In genomic region chr7:120634711-120635361, GRCm38 (mm10) we compare ENCODE assay signal across 8 mouse cellular contexts. TPM values are rescaled to one million over a fixed set of nuclear protein-coding genes. Genes with fewer than 3 reads are reported as not detected.
DNase-seq lines count a peak whose midpoint lies in the region; ATAC-seq lines count a peak whose summit lies in the region.

TSS of gene Uqcrc2 (plus strand) at chr7:120635176.

- peak; percentile 99 for ATAC-seq in hindbrain, embryonic 12.5 days (ENCODE audit: low FRiP score)

- peak within 1 kb of the TSS; percentile 91 for H3K9ac ChIP-seq in hindbrain, embryonic 12.5 days

- peak within 1 kb of the TSS; percentile 88 for H3K27ac ChIP-seq in hindbrain, embryonic 12.5 days

- H3K36me3 ChIP-seq in hindbrain, embryonic 12.5 days: peaks cover 19% of the 10 kb centered on the region

- H3K4me1 ChIP-seq in hindbrain, embryonic 12.5 days: peaks cover 14% of the 10 kb centered on the region

- peak within 1 kb of the TSS; percentile 96 for H3K4me3 ChIP-seq in hindbrain, embryonic 12.5 days

- no peaks in the 10 kb centered on the region for H3K9me3 ChIP-seq in hindbrain, embryonic 12.5 days (replicated peaks)

- peak within 1 kb of the TSS; percentile 78 for H3K4me2 ChIP-seq in hindbrain, embryonic 12.5 days (replicated peaks)

- H3K27me3 ChIP-seq in hindbrain, embryonic 12.5 days: no peaks in the 10 kb centered on the region

- under 1% methylated on average over 45 of the region's 45 CpGs for WGBS in hindbrain, embryonic 12.5 days

- DNase-seq in Muller cell, postnatal 12 days (ENCODE audit: inconsistent ontology term): peak; percentile 92
- peak; percentile 85 for DNase-seq in cerebellum, adult 9-11 months
- DNase-seq in frontal cortex, postnatal 10 days (ENCODE audit: low spot score in 2 of 2): peak; percentile 69 to 84
- DNase-seq in layer of hippocampus, postnatal 14 days (ENCODE audit: low spot score in 2 of 2): peak; percentile 78 to 85
- peak; percentile 85 for DNase-seq in lung, postnatal 14 days
- peak; percentile 75 for DNase-seq in retina, adult 2 months (ENCODE audit: low read depth, low spot score)
- peak; percentile 84 to 86 for DNase-seq in thymus, postnatal 36 days

RNA-seq across cellular contexts. Expression of gene Uqcrc2, which starts in this region (rescaled TPM):
- polyA plus RNA-seq in hindbrain, embryonic 12.5 days (2016; fragmentation: Nextera tagmentation; extraction: Ambion mirVana): 162 and 170 TPM in 2 replicates
- 100 to 1,000 TPM; 256 to 257 TPM for total RNA-seq in layer of hippocampus, postnatal 14 days (2021)

Comparison
In these comparisons a context has a peak if more than half of its experiments do, and no peak if none do; other contexts are left out.
1. Peak in every context shown above with its lines: DNase-seq, ATAC-seq, H3K4me3 ChIP-seq and H3K27ac ChIP-seq.